Mouse (Mus musculus): ENCODE measurements around the gene Dlg1.

Gene Dlg1

DNA sequence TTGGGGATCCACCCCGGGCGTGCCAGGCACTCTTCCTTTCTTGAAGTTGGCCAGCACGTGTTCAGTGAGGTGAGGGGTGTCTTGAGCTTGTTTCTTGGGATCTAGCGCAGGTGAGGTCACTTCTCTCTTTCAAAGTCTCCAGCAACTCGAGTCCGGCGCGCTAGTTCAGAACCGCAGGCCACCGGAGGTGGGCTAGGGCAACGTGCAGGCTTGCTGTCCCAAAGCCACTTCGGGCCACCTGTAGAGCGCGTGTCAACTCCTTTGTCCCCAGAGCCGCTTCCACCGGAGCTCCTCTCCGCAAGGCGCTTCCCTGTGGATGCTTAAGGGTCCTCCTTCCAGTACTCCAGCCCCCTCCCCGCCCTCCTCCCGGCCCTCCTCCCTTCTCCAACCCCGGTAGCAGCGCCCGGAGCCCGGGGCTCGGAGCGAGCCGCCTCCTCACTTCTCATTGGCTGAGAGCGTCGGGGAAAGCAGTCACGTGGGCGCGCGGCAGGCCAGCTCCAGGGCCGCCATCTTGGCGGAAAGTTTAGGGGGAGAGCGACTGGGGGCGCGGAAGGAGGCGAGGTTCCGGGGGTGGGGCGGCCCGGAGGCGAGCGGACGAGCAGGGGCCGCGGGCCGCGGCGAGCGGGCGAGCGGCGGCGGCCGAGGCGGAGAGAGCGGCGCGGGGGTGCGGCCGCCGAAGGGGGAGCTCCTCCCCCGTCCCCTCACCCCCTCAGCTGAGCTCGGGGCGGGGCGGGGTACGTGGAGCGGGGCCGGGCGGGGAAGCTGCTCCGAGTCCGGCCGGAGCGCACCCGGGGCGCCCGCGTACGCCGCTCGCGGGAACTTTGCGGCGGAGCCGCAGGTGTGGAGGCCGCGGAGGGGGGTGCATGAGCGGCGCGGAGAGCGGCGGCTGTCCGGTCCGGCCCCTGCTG lies at the start of gene Dlg1:
Gene Dlg1, plus strand, starts transcription at position 65 of the 908 bp plus-strand sequence.
- peak; percentile 26 to 74 for DNase-seq (ENCODE audit: low spot score in 2 of 2)

DNA sequence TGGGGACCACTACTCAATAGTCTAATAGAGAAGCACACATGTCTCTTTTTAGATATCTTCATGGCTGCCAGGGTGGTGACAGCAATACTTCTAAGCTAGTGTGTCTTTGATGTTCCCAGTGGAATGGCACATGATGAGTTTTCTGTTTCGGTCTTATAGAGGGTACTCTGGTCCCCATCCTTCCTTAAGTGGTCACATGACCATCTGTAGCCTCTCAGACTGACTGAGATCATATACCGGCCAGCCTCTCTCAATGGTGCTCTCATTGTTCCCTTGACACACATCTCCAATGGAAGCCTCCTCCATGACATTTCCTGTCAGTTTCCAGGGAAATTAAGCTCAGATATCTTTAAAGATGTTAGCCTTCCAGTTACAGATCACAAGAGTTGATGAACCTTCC lies 46.9 kb upstream of the Dlg1 start:
- DNase-seq (ENCODE audit: low spot score in 2 of 2), result no peak

DNA sequence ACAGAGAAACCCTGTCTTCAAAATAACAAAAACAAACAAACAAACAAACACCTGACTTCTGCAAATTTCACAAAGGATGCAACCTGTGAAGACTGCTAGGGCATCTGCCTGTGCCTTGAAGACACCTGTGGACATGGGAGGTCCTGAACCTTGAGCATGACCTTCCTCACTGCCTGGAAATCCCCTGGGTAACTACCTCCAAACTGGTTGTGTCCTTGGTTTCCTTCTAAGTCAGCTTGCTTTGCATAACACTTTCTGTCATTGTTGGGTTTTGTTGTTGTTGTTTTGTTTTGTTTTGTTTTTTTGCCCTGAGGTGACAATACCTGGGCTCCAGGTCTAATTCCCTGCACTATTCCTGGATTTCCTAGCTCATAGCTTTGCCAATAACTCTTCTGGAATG lies 46.1 kb upstream of the Dlg1 start:
- DNase-seq (ENCODE audit: low spot score in 2 of 2), result no peak

DNA sequence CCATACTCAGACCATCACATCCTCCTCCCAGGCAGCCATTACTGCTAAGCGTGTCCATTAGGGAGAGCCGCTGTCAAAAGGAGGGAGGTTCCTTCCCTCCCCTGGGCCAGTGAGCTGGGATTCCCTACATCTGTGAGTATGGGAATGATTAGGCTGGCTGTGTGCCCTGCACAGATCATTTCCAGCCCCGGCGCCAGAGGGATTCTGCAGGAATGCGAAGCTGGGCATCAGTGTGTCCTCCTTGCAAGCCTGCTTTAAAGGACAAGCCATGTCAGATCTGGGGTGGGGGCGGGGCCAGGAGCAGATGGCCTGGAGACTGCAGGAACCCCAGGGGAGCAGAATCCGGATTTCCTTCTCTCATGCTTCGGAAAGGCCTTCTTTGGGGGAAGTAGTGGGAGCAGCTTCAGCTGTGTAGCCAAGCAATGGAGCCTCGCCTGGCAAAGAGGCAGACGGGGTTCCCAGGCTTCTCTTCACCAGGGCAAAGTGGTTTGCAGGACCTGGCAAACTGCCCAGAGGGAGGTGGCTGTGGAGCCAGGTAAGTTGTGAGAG lies 45.3 kb upstream of the Dlg1 start:
- DNase-seq (ENCODE audit: low spot score in 2 of 2), result peak in 1 of 2 experiments; percentile 27

DNA sequence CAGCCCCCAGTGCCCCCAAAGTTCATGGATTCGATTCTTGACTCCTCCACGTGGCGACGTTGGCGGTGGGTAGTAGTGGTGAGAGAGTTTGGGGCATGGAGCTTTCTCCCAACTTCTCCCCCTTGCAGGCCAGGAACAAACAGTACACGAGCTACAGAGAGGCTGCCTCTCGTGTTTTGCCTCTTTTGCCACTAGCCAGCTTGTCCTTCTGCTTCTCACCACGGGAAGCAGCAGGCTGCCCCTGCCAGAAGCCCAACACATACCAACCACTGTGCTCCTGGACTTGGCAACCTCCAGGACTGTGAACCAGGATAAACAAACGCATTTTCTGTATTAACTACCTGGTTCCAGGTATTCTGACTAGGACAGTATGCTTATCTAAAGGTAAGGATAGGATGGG lies 44.6 kb upstream of the Dlg1 start:
- DNase-seq (ENCODE audit: low spot score in 2 of 2), result no peak

DNA sequence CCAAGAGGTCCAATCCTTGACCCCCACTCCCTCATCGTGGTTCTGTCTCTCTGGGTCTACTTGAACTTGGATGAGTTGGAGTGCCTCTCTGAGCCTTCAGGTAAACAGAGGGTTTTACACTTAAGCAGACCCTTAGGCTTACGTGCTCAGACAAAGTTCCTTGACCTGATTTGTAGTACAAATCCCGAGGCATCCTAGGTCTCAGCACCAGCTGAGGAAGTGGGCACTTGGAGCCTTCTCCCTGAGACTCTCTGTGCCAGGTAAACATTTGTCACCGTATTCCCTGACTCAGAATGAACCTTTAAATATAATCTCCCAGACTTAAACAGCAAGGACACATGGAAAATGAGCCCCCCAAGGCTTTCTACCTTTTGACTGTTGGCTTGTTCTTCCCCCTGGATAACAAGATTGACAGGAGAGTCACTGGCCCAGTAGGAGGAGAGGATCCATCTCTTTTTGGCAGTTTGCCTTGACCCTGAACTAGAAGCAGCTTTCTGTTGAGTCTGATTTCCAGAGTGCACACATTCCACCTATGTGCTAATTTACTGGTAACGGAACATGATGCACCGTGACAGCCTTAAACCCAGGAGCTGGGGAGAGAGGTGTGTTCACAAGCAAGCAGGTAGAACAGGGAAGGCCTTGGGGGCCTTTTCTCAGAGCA lies 43.4 kb upstream of the Dlg1 start:
- DNase-seq (ENCODE audit: low spot score in 2 of 2), result no peak

DNA sequence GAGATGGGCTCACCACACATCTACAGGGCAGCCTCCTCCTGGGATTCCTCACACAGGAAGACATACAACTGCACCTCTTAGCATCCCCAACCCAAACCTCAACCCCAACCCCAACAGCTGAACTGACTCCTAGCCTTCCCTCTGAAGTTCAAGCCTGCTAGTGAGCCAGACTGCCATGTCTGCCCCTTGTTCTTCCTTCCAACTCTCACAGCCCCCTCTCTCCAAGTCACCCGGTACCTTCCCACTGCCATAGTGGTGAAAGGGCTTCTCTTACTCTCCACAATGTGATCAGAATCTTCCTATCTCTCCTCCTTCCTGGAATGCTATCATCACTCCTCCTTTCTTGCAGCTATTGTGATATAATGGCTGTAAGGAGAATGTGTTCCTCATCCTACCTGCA lies 40.9 kb upstream of the Dlg1 start:
- DNase-seq (ENCODE audit: low spot score in 2 of 2), result no peak

DNA sequence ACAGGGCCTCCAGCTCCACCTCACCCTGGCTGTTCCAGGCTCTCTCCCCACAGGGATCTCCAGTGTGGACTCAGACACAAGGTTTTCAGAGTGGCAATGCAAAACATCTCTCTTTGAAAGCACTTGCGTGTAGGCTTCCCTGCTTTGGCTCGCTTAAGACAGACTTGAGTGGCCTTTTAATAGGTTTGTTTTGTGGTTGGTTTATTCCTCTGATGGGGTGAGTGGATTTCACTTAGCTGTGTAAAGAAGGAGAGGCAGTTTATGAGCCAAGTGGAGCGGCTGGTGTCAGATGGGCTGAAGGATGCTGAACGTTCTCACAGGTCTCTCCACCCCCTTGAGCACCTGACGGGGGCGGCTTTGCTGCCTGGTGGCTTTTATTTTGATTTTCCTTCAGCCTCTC lies 40.1 kb upstream of the Dlg1 start:
- DNase-seq (ENCODE audit: low spot score in 2 of 2), result no peak

DNA sequence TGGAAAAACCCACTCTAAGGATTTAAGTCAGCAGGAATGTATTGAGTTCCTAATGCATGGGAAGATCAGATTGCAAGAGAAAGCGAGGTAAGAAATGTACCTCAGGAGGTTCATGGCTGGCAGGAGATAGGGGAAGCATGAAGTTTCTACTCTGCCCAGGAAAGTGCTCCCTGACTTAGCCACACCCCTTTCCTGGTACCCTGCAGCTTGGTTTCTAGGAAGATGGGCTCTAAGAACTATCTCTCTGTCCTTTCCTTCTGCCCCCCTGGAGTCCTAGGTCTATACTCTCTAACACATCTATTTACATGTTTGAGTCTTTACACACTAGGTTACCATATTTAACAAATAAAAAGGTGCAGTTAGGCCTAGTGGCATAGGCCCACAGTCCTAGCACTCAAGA lies 38.5 kb upstream of the Dlg1 start:
- no peak for DNase-seq (ENCODE audit: low spot score in 2 of 2)

DNA sequence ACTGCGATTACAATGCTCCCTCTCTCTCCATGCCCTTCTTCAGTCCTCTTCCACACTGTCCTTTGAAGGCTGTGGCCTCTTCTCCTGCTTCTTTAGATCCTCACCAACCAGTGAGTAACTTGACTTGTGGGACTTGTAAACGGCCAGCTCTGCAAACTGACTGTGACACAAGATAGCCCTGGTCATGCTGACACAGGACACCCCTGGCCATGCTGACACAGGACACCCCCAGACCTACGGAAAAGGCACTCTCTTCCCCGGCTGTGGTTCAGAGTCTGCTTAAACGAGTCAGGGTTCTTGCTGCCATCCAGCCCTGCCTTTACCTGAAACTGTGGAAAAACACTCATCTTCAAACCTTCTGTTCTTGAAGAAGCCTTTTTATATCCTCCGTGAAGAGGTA lies 36.9 kb upstream of the Dlg1 start:
- DNase-seq (ENCODE audit: low spot score in 2 of 2), result no peak

DNA sequence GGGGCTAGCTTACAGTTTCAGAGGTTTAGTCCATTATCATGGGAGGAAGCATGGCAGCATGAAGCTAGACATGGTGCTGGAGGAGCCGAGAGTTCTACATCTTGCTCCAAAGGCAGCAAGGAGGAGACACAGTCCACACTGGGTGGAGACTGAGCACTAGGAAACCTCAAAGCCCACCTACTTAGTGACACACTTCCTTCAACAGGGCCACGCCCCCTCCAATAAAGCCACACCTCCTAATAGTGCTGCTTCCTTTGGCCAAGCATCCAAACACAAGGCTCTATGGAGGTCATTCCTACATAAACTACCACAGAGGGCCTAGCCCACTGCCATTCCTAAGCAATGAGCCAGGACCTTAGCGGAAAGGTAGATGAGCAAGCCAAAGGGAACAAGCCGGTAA lies 32.9 kb upstream of the Dlg1 start:
- DNase-seq (ENCODE audit: low spot score in 2 of 2), result no peak

DNA sequence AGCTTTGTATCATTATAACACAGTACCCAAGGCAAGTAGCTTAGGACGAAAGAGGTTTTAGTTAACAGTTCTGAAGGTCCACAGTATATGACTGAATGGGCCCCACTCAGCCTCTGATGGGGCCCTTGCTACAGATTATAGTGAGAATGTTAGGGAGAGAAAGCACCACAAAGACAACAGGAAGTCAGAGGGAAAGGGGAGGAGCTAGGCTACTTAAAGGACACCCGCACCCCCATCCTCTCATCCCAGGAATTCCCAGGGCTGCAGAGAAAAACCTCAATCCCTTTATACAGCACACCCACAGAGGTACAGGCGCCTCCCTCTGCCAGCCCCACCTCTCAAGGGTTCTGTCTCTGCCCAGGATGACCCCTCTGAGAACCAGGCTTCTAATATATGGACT lies 32.2 kb upstream of the Dlg1 start:
- no peak for DNase-seq (ENCODE audit: low spot score in 2 of 2)

DNA sequence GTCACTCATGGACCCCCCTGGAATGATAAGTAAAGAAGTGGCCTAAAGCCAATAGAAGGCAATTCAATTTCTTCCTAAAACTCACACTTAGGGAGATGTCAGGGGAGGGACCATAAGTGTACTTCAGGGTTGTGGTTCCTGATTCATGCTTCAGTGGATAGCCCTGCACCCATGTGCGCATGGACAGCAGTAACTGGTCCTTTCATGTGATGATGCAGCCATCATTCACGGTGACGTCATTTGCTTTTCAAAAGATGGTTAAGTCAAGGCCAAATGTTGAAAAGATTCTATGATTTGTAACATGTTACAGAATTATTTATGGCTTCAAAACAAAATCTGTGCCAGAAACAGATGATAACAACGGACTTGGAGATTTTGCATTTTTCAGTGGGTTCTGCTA lies 28.9 kb upstream of the Dlg1 start:
- DNase-seq (ENCODE audit: low spot score in 2 of 2), result no peak

DNA sequence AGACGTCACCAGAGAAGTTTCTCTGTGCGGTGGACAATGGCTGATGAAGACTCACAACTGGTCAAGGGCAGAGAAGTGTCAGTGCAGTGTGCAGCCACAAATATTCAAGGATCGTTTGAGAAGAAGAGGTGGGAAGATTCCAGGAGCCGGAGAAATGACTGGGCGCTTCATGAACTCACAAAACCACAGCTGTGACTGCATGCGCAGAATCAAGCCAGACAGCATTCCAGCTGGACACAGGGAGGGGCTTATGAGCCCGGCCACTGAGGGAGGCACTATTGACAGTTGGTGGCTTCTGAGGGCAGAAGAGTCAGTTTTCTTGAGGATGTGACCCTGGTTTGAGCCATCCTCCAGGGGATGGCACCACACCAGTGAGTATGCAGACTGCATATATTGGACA lies 24.9 kb upstream of the Dlg1 start:
- no peak for DNase-seq (ENCODE audit: low spot score in 2 of 2)

DNA sequence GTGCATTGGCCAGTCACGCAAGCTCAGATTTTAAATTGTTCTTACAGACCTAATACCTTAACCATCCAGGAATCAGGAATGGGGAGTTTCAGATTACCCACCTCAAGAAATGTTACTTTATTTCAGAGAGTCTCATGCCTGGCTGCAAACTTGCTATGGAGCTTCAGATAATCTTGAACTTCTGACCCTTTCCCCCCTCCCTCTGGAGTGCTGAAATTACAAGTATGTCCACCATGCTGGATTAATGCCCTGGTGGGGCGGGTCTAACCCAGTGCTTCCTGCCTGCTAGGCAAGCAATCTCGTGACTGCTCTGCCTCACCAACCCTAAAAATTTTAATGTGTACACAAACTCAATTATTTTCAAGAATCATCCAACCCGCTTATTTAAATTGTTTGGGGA lies 23.3 kb upstream of the Dlg1 start:
- DNase-seq (ENCODE audit: low spot score in 2 of 2), result no peak

DNA sequence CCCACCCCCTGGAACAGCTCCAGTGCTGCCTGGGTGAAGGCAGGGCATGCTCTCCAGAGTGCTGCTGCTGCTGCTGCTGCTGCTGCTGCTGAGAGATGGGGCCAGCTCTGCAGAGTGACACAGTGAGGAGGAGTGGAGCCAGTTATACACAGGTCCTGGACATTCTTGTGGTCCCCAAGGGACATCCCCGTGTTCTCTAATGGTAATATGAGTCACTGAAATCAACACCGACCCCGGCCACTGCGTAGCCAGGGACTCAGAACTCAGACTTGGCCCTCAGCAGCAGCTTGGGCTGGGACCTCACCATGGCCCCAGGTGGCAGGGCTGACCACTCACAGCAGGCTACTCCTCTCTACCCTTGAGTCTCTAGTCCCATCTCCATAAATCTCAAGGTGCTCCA lies 21.5 kb upstream of the Dlg1 start:
- no peak for DNase-seq (ENCODE audit: low spot score in 2 of 2)

DNA sequence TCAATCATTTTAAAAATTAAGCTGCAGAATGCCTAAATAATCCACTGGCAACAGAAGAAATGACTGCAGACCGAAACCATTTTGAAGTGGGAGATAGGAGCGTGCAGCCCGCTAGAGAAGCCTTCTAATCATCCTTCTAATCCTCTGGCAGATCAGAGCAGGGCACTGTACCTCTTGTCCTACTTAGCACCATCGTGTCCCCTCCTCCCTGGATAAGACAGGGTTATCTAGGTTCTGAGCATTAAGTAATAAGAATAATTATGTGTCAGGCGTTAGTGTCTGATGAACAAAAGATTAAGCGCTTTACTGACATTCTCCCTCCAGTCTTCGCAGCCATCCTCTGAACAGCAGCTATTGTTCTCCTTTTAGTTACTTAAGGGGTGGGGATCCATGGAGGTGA lies 16.0 kb upstream of the Dlg1 start:
- DNase-seq (ENCODE audit: low spot score in 2 of 2), result no peak

DNA sequence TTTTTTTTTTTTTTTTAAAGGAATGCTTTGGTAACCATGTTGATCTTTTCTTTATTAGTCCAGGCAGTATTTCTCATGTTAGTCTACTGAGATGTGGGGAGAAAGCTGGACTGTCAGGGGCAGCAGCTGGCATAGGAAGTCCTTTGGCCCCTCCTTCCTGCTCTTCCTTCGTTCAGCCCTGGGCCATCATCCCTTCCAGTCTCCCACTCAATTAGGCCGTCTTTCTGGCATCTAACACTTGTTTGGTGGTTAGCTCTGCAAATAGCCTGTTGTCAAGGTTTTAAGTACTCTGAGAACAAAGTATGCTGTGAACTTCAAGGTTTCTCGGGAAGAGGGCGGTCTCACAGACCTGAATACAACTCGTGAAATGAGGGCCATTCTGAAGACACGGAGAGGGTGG lies 12.5 kb upstream of the Dlg1 start:
- DNase-seq (ENCODE audit: low spot score in 2 of 2), result no peak

DNA sequence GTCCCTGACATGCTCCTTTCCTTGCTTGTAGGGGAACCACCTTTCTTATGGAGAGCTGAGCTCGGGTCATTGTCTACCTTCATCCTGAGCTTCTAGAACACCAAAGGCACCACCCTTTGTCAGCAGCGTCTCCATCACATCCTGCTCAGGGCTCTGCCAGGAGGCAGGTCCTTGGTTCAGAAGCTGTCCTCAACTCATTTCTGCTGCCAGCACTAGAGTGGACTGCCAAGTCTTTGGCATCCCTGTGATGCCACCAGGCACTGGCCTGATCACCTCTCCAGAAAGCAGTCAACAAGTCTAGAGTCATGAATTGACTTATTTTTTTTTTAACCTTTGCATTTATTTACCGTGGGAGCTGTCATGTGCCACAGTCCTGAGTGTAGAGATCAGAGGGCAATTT lies 11.7 kb upstream of the Dlg1 start:
- no peak for DNase-seq (ENCODE audit: low spot score in 2 of 2)

DNA sequence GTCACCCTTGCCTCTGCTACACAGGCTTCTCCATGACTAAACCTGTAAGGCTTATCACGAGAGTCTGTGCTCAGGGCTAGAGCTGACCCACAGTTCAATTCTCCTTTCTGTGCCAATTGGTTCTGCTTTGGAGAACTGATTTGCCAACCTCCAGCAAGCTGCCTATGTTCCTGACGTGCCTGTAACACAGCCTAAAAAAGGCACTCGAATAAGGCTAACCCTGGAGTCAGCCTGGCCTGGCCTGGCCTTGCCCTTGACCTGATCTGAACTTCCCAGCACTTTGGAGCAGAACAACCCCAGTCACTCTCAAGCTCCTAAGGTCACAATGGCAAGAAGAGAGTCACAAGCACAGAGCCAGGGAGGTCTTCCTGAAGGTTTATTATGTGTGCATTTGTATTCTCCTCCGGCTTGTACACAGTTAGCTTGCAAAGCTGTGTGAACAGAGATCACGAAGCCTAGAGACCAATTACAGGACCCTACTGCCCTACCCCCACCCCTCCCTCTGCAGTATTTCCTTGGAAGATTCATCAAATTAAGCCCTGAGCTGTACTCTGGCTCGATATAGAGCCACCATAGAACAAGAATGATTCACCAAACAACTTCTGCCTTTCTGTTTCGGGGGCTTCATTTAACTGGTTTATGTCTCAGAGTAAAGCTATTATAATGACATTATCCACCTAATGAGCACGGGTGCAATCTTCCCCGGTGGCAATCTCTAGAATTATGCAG lies 11.0 kb upstream of the Dlg1 start:
- DNase-seq (ENCODE audit: low spot score in 2 of 2), result no peak

DNA sequence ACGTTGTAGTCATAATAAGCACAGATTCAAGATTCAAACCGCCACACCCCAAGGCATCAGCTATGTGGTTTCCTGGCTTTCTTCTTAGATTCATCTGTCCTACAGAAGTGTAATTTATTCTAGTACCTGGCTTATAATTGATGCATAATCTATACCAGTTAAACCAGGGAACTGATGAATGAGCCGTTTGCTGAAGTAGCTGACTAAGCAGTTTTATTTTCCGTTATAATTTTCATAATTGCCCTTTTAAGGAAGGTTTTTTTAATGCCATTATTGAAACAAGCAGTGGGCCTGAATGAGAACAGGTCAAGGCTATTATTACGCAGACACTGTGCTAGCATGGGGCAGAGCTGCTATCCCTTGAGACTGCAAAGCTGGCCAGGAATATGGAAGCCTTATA lies 9.6 kb upstream of the Dlg1 start:
- no peak for DNase-seq (ENCODE audit: low spot score in 2 of 2)

DNA sequence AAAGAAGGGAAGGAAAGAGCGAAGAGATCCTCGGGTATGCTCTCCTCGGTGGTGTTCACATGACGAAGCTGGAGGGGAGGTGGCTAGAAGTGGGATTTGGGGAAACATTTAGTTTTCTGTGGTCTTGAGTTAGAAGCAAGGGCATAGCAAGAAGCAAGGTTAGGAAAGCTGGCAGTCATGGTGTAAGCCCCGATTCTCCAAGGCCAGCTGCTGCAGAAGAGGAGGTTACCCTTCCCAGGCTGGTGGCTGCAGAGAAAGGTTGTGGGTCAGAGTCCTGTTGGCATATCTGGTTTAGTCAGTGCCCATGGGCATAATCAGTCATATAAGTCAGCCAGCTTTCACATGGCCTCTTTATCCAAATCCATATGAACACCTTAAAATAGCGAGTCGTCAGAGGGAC lies 9.2 kb upstream of the Dlg1 start:
- no peak for DNase-seq (ENCODE audit: low spot score in 2 of 2)

DNA sequence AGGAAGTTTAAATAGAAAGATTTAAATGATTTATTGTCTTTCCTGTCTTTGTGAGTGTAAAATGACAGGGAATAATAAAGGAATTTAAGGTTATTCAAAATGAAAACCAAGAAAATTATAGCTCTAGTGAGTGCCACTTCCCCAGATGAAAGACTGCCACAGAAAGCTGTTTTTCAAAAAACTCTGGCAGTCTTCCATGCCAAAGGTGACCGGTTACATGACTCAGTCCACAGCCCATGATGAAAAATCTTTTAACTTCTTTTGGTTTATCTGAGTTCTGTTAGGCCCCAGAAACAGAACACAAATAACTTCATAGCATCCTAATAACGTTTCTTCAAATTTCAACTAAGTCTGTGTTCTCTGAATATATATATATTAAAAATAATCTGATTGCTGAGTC lies 7.7 kb upstream of the Dlg1 start:
- no peak for DNase-seq (ENCODE audit: low spot score in 2 of 2)

Measured in left cerebral cortex, adult 9 months (tissue).